Mouse (Mus musculus) liver, adult 2 months (tissue): ENCODE measurements around the gene Fcrlb.

ENCODE experiments used
- CTCF ChIP-seq: fragments of 200-500 bp; IDR thresholded peaks from 2 replicates; pipeline ENCODE4 v1.5.1; 2011; ENCODE audit warnings: low read depth, low read length, control low read depth
- POLR2A ChIP-seq: fragments of 200-500 bp; IDR thresholded peaks from 2 replicates; pipeline ENCODE4 v1.6.1; 2011; ENCODE audit warnings: low read length, control low read depth; ENCODE audit not compliant: insufficient read depth; ENCODE audit errors: extremely low read depth

DNA sequence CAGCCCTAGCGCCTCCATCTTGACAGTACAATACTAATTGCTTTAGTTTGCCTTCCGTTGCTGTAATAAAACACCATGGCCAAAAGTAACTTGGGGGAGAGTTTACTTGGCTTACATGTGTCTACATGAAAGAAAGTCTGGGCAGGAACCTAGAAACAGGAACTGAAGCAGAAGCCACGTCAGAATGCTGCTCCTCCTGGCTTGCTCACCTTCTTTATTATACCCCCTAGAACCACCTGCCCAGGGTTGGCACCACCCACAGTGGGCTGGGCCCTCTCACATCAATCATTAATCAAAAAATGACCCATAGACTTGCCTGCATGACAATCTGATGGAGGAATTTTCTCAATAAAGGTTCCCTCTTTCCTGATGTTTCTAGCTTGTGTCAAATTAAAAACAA is 48.0 kb downstream of the Fcrlb start:
- TF ChIP-seq POLR2A (no peak), CTCF (no peak)
